Mouse (Mus musculus) right cerebral cortex, postnatal 25 days (tissue): ENCODE data around the gene Fth1.
A peak's percentile ranks its signal among the peaks of the same experiment; 100 is the strongest.

ENCODE experiments used
- DNase-seq: peaks from one replicate; pipeline ENCODE4 v3.0.0; 2022

Fth1 gene

DNA sequence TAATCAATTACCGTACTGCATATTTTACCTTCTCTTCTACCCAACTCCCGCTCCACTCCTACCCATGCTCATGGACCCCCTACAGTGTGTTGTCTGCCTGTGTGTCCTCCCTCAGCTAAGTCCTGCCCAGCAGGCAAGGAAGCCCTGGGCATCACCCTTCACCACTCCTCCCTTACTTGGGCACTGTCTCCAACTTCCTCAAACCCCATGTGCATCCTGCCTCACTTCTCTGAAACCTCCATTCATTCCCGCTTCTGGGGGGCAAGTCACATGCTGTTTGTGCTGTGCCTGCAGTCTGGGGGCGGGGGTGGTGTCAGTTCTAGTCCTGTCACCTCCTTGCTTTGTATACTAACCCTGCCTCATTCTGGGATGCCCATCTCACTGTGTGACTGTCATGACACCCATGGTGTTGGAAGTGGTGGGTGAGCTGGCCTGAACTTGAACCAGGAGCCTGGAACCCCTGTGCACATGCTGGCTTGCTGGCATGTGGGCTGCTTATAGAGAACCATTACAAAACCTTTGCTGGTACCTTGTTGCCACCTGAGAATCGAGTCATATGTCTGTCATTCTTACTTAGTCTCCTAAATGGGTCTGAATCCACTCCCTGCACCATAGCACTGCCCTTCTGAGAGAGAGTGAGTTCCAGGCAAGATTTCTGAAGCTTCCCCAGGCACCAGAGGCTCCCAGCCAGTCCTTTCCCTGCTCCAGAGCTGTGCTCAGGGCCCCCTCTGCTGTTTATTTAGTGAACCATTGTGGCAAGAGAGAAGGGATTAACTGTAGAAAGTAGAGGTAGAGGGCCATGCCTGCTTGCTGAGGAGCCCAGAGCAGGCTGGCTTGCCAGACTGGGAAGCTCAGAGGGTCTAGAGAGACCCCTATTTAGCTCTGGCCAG, 42.3 kb downstream of the Fth1 start:
- peak; percentile 41 for DNase-seq

DNA sequence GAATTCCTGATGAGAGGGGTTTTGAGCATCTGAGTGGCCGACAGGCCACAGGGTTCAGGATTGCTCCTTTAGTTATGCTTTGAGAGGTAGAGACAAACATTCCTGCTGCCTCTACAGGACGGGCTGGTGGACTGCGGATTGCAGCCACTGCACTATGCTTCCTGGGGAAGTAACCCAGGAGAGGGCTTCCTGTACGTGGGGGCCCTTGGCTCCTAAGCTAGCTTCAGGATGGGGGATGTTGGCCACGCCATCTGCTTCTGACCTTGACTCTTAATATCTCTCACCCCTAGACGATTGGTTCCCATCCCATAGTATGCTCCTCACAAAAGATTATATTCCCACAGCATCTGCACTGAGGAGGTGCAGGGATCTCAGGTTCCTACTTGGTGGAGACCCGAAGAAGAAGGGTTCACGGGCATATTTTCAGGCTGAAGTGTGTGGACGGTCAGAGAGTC, 42.9 kb downstream of the Fth1 start:
- DNase-seq = no peak

DNA sequence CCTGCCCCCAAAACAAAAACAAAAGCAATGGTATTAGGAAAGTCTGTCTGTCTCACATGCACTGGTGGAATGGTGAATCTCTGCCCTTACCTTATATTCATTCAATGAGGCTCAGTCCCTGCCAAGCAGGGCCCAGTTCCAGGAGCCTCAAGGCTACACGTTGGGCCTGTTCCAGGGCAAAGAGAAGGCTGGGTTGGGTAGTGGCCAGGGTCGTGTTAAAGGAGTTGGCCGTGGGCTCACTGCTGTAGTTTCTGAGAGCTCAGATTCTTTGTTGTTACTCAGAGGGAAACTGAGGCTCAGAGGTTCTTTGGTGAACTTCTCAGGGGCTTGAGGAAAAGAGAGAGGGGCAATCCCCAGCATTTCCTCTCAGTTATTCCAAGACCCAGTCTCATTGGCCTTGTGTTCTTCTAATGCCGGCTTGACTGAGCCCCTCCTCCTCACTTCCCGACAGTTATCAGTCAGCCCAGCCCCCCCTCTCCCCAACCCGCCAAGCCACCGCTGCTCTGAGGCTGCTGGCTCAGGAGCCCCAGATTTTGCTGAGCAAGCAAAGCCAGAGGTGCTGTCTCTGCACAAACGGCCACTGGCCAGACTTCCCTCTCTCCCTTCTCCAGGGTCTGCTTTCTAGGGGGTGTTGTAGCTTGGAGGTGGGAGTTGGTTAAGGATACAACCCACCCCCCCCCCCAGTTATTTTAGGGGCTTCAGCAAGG, 44.9 kb downstream of the Fth1 start:
- peak; percentile 30 for DNase-seq

DNA sequence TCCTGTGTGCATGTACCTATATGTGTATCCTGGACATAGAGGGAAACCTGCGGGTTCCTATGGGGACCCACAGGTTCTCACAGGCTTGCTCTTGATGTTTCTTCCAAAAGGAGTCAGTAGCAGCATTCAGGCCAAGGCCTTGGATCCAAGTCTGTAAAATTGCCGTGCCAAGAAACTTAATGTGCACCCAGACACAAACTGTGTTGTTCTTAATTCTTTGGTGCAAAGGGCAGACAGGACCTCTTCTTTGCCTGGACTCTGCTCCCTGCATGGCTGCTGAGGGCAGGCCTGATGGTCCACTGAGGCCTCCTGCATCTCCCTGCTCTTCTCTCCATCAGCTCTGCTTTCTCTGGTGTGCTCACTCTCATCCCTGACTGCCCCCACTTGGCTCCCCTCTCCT, 49.3 kb downstream of the Fth1 start:
- DNase-seq = no peak

DNA sequence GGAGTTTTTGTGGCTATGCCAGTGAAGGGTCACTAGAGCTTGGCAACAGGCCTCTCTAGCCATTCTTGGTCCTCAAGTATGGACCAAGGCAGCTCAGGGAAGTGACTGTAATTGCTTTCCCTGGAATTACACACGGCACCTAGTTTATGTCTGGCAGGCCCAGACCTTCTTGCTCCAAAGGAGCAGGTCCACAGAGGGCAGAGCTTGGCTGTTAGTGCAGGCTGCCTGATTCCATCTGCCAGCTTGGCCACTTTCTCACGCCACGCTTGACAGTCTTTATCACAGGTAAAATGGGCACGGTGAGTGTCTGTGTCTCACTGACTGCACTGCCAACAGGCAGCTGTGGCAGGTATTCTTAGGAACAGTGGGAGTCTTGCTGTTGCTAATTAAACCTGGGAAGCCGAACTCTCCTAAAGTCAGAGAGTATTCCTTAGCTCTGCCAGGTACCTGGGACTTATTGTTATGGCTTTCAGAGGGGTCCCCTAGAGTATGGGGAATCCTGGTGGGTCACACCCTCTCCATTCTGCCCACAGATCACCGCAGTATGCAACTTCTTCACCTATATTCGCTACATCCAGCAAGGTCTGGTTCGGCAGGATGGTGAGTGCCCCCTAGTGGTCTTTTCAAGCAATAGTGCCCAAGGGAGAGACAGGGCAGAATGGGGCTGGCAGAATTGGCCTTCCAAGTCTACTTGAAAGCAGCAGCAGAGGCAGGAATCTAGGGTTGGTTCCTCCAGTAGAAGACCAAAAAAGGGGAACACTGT, 53.0 kb downstream of the Fth1 start:
- DNase-seq = peak; percentile 54

DNA sequence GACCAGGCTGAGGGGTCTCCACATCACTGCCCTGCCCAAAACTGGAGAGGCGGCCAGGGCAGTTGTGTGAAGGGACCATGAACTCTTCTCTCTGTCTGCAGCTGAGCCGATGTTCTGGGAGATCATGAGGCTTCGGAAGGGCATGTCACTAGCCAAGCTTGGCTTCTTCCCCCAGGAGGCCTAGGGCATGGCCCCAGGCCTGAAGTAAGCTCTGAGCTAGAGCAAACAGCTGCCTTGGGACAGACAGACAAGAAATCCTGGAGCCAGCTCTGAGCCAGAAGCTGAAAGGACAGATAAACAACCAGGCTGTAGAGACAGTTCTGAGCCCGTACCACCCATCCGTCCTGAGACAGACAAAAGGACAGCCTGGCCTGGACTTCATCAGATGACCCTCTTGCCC, 54.0 kb downstream of the Fth1 start:
- DNase-seq = no peak
